Mouse (Mus musculus): ENCODE measurements around the gene Samm50.

Samm50 gene

GRCm38 (mm10) chr15:84211564-84211963, 19.5 kb downstream of the Samm50 start:
- no peak for DNase-seq (ENCODE audit: low spot score)

GRCm38 (mm10) chr15:84212031-84212755, 20.2 kb downstream of the Samm50 start:
- DNase-seq (ENCODE audit: low spot score) = peak; percentile 72

- DNase-seq (ENCODE audit: low spot score) = no peak
These were observed 20.7 kb downstream of the Samm50 start for GRCm38 (mm10) chr15:84212756-84213105.

GRCm38 (mm10) chr15:84213162-84213739, 21.2 kb downstream of the Samm50 start:
- no peak for DNase-seq (ENCODE audit: low spot score)

- DNase-seq (ENCODE audit: low spot score) = no peak
These were observed 22.4 kb downstream of the Samm50 start for GRCm38 (mm10) chr15:84214476-84214875.

- no peak for DNase-seq (ENCODE audit: low spot score)
These were observed 23.2 kb downstream of the Samm50 start for GRCm38 (mm10) chr15:84215273-84215672.

- DNase-seq (ENCODE audit: low spot score) = peak; percentile 66
These were observed 24.0 kb downstream of the Samm50 start for GRCm38 (mm10) chr15:84216026-84216425.

- peak; percentile 84 for DNase-seq (ENCODE audit: low spot score)
These were observed 24.5 kb downstream of the Samm50 start for GRCm38 (mm10) chr15:84216461-84217084.

- DNase-seq (ENCODE audit: low spot score) = no peak
These were observed 26.1 kb downstream of the Samm50 start for GRCm38 (mm10) chr15:84217969-84218782.

GRCm38 (mm10) chr15:84218783-84219271, 26.8 kb downstream of the Samm50 start:
- DNase-seq (ENCODE audit: low spot score) = no peak

GRCm38 (mm10) chr15:84221539-84221938, 29.5 kb downstream of the Samm50 start:
- no peak for DNase-seq (ENCODE audit: low spot score)

GRCm38 (mm10) chr15:84223423-84223822, 31.4 kb downstream of the Samm50 start:
- no peak for DNase-seq (ENCODE audit: low spot score)

- DNase-seq (ENCODE audit: low spot score) = no peak
These were observed 32.7 kb downstream of the Samm50 start for GRCm38 (mm10) chr15:84224779-84225178.

GRCm38 (mm10) chr15:84226918-84227317, 34.9 kb downstream of the Samm50 start:
- no peak for DNase-seq (ENCODE audit: low spot score)

- DNase-seq (ENCODE audit: low spot score) = no peak
These were observed 38.6 kb downstream of the Samm50 start for GRCm38 (mm10) chr15:84230661-84231060.

- peak; percentile 43 for DNase-seq (ENCODE audit: low spot score)
These were observed 39.2 kb downstream of the Samm50 start for GRCm38 (mm10) chr15:84231113-84231712.

GRCm38 (mm10) chr15:84231721-84232561, 39.9 kb downstream of the Samm50 start, which contains the start of gene Parvb:
Parvb (plus strand) TSS chr15:84232043.
- DNase-seq (ENCODE audit: low spot score) = peak; percentile 79

- DNase-seq (ENCODE audit: low spot score) = peak; percentile 26
These were observed 40.6 kb downstream of the Samm50 start for GRCm38 (mm10) chr15:84232609-84233008.

GRCm38 (mm10) chr15:84234794-84235581, 42.9 kb downstream of the Samm50 start:
- no peak for DNase-seq (ENCODE audit: low spot score)

GRCm38 (mm10) chr15:84235646-84236045, 43.6 kb downstream of the Samm50 start:
- no peak for DNase-seq (ENCODE audit: low spot score)

Data from yolk sac, embryonic 10.5 days (tissue).